Mouse (Mus musculus): ENCODE results near the gene Slfn3. TPM values are rescaled to one million over a fixed set of nuclear protein-coding genes. Genes with fewer than 3 reads are reported as not detected.
"Not testable (repeated sequence)": the region's sequence is repeated elsewhere in the genome, so short reads cannot be mapped to it uniquely, and the experiment has no call there.

Slfn3 gene
- polyA plus RNA-seq, 1 experiment from 2014 or later, result 0.49 TPM

DNA sequence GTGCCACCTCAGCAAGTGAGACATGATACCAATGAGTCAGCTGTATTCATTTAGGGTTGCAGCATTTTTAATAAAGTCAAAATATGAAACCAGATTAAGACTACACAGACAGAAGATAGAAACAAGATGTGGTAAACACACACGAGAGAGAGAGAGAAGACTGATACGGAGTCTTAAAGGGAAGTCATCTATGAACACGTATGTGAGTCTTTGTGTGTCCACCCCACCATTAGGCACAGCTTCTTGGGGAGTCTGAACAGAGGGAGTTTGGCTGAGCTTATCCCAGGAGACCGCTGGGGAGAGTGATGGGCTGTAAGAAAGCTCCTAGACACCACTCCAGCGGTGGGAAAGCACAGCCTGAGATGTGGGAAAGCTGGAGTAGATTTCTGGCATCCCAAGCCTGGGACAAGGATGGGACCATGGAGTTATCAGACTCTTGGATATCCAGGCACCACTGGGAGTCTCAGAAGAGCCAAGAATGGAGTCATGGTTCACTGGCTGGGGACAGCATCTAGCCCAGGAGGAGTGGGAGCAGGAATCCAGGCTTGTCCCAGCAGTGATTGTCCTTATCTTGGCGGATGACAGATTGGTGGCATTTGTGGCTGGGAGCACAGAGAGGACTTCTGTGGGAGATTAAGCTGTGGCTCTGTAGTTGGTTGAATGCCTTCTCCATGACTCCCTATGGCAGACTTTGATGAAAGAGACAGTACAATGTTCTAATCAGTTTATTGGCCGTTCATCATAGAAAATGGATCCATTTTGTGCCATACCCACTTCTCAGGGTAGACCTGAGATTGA lies 37.0 kb downstream of the Slfn3 start:
- H3K9me3 ChIP-seq, result no peaks in the 10 kb centered on the region
- H3K4me1 ChIP-seq, result no peaks in the 10 kb centered on the region
- H3K36me3 ChIP-seq, result no peaks in the 10 kb centered on the region
- 70% methylated on average over 7 of the region's 7 CpGs for WGBS
- no peak overlapping the region for H3K27ac ChIP-seq
- DNase-seq (ENCODE audit: low spot score), result no peak
- H3K4me3 ChIP-seq, result no peak overlapping the region
- H3K27me3 ChIP-seq (ENCODE audit: insufficient read depth, poor library complexity, severe bottlenecking), result no peaks in the 10 kb centered on the region

DNA sequence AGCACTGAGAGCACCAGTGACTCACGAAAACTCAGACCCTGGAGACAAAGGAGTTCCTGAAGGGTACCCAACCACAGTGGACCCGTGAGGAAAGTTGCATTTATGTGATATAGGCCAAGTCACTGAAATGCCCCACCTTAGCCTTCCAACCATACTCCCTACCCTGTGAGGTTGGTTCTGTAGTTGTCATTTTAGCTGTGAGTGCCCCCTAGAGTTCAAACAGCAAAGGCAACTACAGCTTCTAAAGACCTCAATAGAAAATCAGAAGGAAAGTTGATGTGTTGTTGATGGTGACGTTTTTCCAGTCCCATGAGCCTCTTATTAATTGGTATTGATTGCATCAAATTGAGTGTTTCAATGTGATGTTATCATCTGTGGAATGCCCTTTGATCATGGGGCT lies 39.8 kb downstream of the Slfn3 start:
- no peaks in the 10 kb centered on the region for H3K36me3 ChIP-seq
- H3K27ac ChIP-seq, result no peak overlapping the region
- H3K4me1 ChIP-seq, result no peaks in the 10 kb centered on the region
- H3K27me3 ChIP-seq (ENCODE audit: insufficient read depth, poor library complexity, severe bottlenecking), result no peaks in the 10 kb centered on the region
- H3K4me3 ChIP-seq, result no peak overlapping the region
- WGBS, result 64% methylated on average over 3 of the region's 3 CpGs
- no peak for DNase-seq (ENCODE audit: low spot score)
- H3K9me3 ChIP-seq, result no peaks in the 10 kb centered on the region

DNA sequence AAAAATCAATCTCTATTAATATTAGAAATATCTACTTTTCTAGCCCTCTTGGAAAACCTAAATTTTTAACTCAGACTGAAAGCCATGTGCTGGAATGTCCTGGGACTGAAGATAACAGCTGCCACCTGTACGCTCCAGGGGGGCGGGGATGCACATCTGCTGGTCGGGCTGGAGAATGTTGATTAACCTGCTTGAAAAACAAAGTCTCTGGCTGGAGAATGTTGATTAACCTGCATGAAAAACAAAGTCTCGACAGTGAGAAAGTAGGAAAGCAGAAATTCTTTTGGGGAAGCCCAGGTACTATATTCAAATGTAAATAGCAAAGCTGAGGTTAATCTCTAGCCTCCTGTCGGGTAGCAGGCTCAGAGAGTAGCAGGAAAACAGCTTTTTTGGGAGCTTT lies 42.5 kb downstream of the Slfn3 start:
- H3K4me1 ChIP-seq; H3K27ac ChIP-seq; DNase-seq (ENCODE audit: low spot score); H3K9me3 ChIP-seq; H3K4me3 ChIP-seq; H3K27me3 ChIP-seq (ENCODE audit: insufficient read depth, poor library complexity, severe bottlenecking); H3K36me3 ChIP-seq: not testable (repeated sequence)
- 47% methylated on average over 5 of the region's 5 CpGs for WGBS

DNA sequence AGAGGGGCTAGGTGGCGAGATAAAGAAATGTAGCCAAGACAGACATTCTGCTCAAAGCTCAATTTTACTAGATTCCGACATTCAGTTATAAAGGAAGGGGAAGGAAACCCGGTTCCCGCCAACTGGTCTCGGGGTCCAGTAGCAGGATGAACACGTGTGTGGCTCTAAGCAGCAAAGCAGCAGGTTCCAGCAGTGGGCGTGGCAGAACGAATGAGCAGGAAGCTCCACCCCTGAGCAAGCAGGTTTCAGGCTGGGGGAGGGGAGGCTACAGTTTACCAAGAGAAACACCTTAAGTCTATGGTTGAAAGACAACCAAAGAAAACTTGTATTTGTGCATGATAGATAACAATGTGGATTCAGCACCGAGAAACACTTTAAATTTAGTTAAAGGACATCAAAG lies 46.3 kb downstream of the Slfn3 start:
- not testable (repeated sequence) for H3K27me3 ChIP-seq (ENCODE audit: insufficient read depth, poor library complexity, severe bottlenecking); DNase-seq (ENCODE audit: low spot score); H3K4me1 ChIP-seq; H3K4me3 ChIP-seq; H3K36me3 ChIP-seq; H3K27ac ChIP-seq; H3K9me3 ChIP-seq
- 80% methylated on average over 9 of the region's 9 CpGs for WGBS

DNA sequence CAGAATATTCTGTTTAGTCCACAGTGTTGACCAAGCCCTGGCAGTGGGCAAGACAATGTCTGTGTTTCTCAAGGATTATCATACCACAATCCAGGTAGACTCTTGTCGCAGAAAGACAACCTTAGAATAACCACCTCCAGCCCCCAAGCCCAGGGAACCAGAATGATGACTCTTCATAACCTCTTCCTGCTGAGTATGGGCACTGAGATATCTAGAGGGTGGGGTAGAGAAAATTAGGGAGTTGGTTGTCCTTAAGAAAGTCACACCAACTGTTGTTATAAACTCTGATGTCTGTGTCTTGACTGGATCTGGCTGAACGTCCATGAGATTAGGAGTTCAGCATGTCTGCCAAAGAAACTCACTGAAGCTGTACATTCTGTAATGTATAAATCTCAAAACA lies 47.3 kb downstream of the Slfn3 start:
- no peak for DNase-seq (ENCODE audit: low spot score)
- Histone ChIP-seq H3K4me3 (no peak overlapping the region), H3K27ac (no peak overlapping the region), H3K4me1 (no peaks in the 10 kb centered on the region), H3K27me3 (ENCODE audit: insufficient read depth, poor library complexity, severe bottlenecking) (no peaks in the 10 kb centered on the region), H3K36me3 (no peaks in the 10 kb centered on the region), H3K9me3 (no peaks in the 10 kb centered on the region)
- 82% methylated on average over 2 of the region's 2 CpGs for WGBS

DNA sequence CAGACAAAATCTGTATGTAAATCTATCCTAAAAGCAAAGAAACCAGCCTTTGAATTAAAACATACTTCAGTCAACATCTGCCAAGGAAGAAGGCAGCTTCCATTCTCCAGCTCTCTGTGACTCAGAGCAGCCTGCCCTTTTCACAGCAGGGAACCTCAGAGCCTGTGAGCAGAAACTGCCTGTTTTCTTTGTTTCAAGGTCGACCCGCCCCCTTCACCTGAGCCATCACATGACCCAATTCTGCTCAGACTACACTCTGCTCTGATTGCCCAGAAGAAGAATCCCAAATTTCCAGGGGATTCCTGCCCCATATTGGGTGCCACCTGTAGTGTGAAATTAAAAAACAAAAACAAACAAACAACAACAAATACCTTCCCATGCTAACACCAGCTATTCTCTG lies 48.7 kb downstream of the Slfn3 start:
- H3K4me3 ChIP-seq, result no peak overlapping the region

DNA sequence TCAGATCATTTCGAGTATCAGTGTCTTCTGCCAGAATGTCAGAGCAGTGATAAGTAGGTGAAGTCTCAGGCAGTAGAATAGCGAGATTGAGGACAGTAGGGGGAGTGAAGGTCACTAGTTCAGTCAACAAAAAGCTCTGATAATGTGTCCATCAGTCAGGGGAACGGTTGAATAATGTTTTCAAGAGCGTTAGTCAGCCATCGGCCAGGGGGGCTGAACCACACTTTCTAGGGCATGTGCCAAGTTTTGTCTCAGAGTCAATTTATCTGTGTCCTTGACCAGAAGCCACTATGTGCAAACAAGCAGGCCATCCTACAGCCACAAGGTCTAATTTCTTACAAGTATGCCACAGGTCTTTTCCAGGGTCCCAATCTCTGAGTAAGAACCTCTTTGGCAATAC lies 66.1 kb downstream of the Slfn3 start:
- not testable (repeated sequence) for H3K9me3 ChIP-seq
- WGBS, result 48% methylated on average over 5 of the region's 5 CpGs

More for the DNA sequence above, 48.7 kb downstream of the Slfn3 start:
- Histone ChIP-seq H3K27me3 (ENCODE audit: insufficient read depth, poor library complexity, severe bottlenecking) (no peaks in the 10 kb centered on the region), H3K36me3 (no peaks in the 10 kb centered on the region), H3K27ac (no peak overlapping the region), H3K9me3 (no peaks in the 10 kb centered on the region), H3K4me1 (no peaks in the 10 kb centered on the region)
- WGBS, result 21% methylated on average over 2 of the region's 2 CpGs
- no peak for DNase-seq (ENCODE audit: low spot score)

DNA sequence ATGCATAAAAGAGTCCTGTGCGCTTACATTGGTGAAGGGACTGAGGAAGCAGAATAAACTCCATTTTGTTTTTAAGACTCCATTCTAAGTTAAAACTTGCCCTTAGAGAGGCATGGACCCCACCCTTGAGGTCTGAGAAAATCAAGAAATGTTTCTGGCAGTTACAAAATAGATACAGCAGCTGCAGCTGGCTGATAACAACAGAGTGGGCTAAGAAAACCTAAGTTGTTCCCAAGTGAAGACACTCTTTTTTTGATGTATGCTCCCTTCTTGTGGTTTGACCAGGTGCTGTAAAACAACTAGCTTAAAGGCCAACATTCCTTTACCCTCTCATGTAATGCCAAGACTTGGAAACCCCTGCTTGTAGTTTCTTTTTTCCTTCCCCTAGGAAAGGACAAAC lies 71.5 kb downstream of the Slfn3 start:
- DNase-seq (ENCODE audit: low spot score), result no peak
- no peaks in the 10 kb centered on the region for H3K36me3 ChIP-seq
- WGBS, result 93% methylated on average over 1 of the region's 1 CpGs
- no peaks in the 10 kb centered on the region for H3K27me3 ChIP-seq (ENCODE audit: insufficient read depth, poor library complexity, severe bottlenecking)
- H3K27ac ChIP-seq, result no peak overlapping the region
- H3K4me1 ChIP-seq, result no peaks in the 10 kb centered on the region
- H3K4me3 ChIP-seq, result no peak overlapping the region
- H3K9me3 ChIP-seq, result no peaks in the 10 kb centered on the region

More for the DNA sequence above, 66.1 kb downstream of the Slfn3 start:
- not testable (repeated sequence) for DNase-seq (ENCODE audit: low spot score); H3K36me3 ChIP-seq; H3K4me1 ChIP-seq; H3K4me3 ChIP-seq; H3K27ac ChIP-seq; H3K27me3 ChIP-seq (ENCODE audit: insufficient read depth, poor library complexity, severe bottlenecking)

DNA sequence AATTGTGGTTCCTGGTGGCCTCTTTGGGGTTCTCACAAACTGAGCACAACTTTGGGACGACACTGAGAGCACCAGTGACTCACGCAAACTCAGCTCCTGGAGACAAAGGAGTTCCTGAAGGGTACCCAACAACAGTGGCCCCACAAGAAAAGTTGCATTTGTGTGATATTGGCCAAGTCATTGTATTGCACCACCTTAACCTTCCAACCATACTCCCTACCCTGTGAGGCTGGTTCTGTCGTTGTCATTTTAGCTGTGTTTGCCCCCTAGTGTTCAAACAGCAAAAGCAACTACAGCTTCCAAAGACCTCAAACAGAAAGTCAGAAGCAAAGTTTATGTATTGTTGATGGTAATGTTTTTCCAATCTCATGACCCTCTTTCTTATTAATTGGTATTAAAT lies 72.0 kb downstream of the Slfn3 start:
- no peaks in the 10 kb centered on the region for H3K36me3 ChIP-seq
- no peak overlapping the region for H3K4me3 ChIP-seq
- H3K27me3 ChIP-seq (ENCODE audit: insufficient read depth, poor library complexity, severe bottlenecking), result no peaks in the 10 kb centered on the region
- DNase-seq (ENCODE audit: low spot score), result no peak
- H3K27ac ChIP-seq, result no peak overlapping the region
- H3K4me1 ChIP-seq, result no peaks in the 10 kb centered on the region
- H3K9me3 ChIP-seq, result no peaks in the 10 kb centered on the region
- 56% methylated on average over 3 of the region's 3 CpGs for whole genome bisulfite sequencing

Other genes starting within 250 kb of the Slfn3 start
- 0.35 and 0.86 TPM in 2 replicates for gene Slfn5, start 240.0 kb upstream of the Slfn3 start, polyA plus RNA-seq (2016; fragmentation: Nextera tagmentation; extraction: Ambion mirVana)
- 12.6 and 17.8 TPM in 2 replicates for gene Slfn9, start 199.5 kb upstream of the Slfn3 start, polyA plus RNA-seq (2016; fragmentation: Nextera tagmentation; extraction: Ambion mirVana)
- 0.04 and 0.30 TPM in 2 replicates for gene Slfn8, start 170.5 kb upstream of the Slfn3 start, polyA plus RNA-seq (2016; fragmentation: Nextera tagmentation; extraction: Ambion mirVana)
- gene Slfn2, start 126.2 kb upstream of the Slfn3 start, polyA plus RNA-seq (2016; fragmentation: Nextera tagmentation; extraction: Ambion mirVana), result 1.3 and 1.5 TPM in 2 replicates
- not detected in 2 replicates for gene Slfn1, start 74.5 kb upstream of the Slfn3 start, polyA plus RNA-seq (2016; fragmentation: Nextera tagmentation; extraction: Ambion mirVana)
- gene Slfn4, start 16.1 kb upstream of the Slfn3 start, polyA plus RNA-seq (2016; fragmentation: Nextera tagmentation; extraction: Ambion mirVana), result not detected in 2 replicates
- 0.58 and 0.79 TPM in 2 replicates for gene Slfn14, start 95.4 kb downstream of the Slfn3 start, polyA plus RNA-seq (2016; fragmentation: Nextera tagmentation; extraction: Ambion mirVana)
- gene Ap2b1, start 107.7 kb downstream of the Slfn3 start, polyA plus RNA-seq (2016; fragmentation: Nextera tagmentation; extraction: Ambion mirVana), result 48.2 and 55.0 TPM in 2 replicates
- 9.6 and 11.9 TPM in 2 replicates for gene Pex12, start 111.3 kb downstream of the Slfn3 start, polyA plus RNA-seq (2016; fragmentation: Nextera tagmentation; extraction: Ambion mirVana)
- gene Rasl10b, start 217.8 kb downstream of the Slfn3 start, polyA plus RNA-seq (2016; fragmentation: Nextera tagmentation; extraction: Ambion mirVana), result 8.1 and 11.4 TPM in 2 replicates
- gene Gas2l2, start 238.1 kb downstream of the Slfn3 start, polyA plus RNA-seq (2016; fragmentation: Nextera tagmentation; extraction: Ambion mirVana), result 0.17 and 0.18 TPM in 2 replicates
- gene 1700020L24Rik, start 246.3 kb downstream of the Slfn3 start, polyA plus RNA-seq (2016; fragmentation: Nextera tagmentation; extraction: Ambion mirVana), result 1.5 and 1.9 TPM in 2 replicates

Data from heart, embryonic 10.5 days (tissue).